Mouse (Mus musculus) kidney, embryonic 14.5 days (tissue): Measurements from ENCODE around the gene Rbm19. TPM values are rescaled to one million over a fixed set of nuclear protein-coding genes. Genes with fewer than 3 reads are reported as not detected.
A peak's percentile ranks its signal among the peaks of the same experiment; 100 is the strongest.

ENCODE experiments used
- ATAC-seq: fragments of 200-750 bp; cut with Nextera tagmentation; 2 replicates; pipeline ENCODE4 v1.8.0; 2017; ENCODE audit warnings: moderate number of reproducible peaks, mild to moderate bottlenecking, moderate TSS enrichment, moderate library complexity; ENCODE audit not compliant: low FRiP score, low TSS enrichment
- H3K27ac ChIP-seq: fragments of 300-500 bp; sonication (generic); 2 replicates; pipeline ENCODE4 v1.5.1; 2014; ENCODE audit warnings: low read depth, mild to moderate bottlenecking, low read length, moderate library complexity, mixed read lengths
- H3K27me3 ChIP-seq: fragments of 300-500 bp; sonication (generic); 2 replicates; pipeline ENCODE4 v1.6.1; 2014; ENCODE audit warnings: mild to moderate bottlenecking, low read length; ENCODE audit not compliant: control insufficient read depth, insufficient read depth
- H3K36me3 ChIP-seq: fragments of 300-500 bp; sonication (generic); 2 replicates; pipeline ENCODE4 v1.6.1; 2014; ENCODE audit warnings: low read length, mixed read lengths; ENCODE audit not compliant: control insufficient read depth, insufficient read depth
- H3K4me1 ChIP-seq: fragments of 300-500 bp; sonication (generic); 2 replicates; pipeline ENCODE4 v1.6.1; 2014; ENCODE audit warnings: low read length, mixed read lengths; ENCODE audit not compliant: control insufficient read depth, insufficient read depth
- H3K4me2 ChIP-seq: fragments of 300-500 bp; sonication (generic); replicated peaks from 2 replicates; pipeline ENCODE4 v1.6.1; 2014; ENCODE audit warnings: low read depth, mild to moderate bottlenecking, low read length
- H3K4me3 ChIP-seq: fragments of 300-500 bp; sonication (generic); 2 replicates; pipeline ENCODE4 v1.5.1; 2014; ENCODE audit warnings: mild to moderate bottlenecking, low read length
- H3K9ac ChIP-seq: fragments of 300-500 bp; sonication (generic); 2 replicates; pipeline ENCODE4 v1.6.1; 2014; ENCODE audit warnings: low read depth, mild to moderate bottlenecking, low read length, moderate library complexity
- H3K9me3 ChIP-seq: fragments of 300-500 bp; sonication (generic); 2 replicates; pipeline ENCODE4 v1.6.1; 2016; ENCODE audit warnings: low read length; ENCODE audit not compliant: control insufficient read depth
- WGBS: fragments of 180-500 bp; shearing (Covaris S2); extraction: QIAGEN DNeasy Blood & Tissue Kit; methylation state at CpG from one replicate; pipeline ENCODE4 v1.1.7; 2014; 5-methylcytosine and 5-hydroxymethylcytosine counted together
- polyA plus RNA-seq: library from polyadenylated mRNA; unstranded; fragments of >200 nt; fragmentation: Nextera tagmentation; extraction: Ambion mirVana; gene quantifications from 2 replicates; pipeline ENCODE4 v1.2.1, GENCODE M21; 2014

Gene Rbm19
- polyA plus RNA-seq: 17.9 and 20.9 TPM in 2 replicates

DNA sequence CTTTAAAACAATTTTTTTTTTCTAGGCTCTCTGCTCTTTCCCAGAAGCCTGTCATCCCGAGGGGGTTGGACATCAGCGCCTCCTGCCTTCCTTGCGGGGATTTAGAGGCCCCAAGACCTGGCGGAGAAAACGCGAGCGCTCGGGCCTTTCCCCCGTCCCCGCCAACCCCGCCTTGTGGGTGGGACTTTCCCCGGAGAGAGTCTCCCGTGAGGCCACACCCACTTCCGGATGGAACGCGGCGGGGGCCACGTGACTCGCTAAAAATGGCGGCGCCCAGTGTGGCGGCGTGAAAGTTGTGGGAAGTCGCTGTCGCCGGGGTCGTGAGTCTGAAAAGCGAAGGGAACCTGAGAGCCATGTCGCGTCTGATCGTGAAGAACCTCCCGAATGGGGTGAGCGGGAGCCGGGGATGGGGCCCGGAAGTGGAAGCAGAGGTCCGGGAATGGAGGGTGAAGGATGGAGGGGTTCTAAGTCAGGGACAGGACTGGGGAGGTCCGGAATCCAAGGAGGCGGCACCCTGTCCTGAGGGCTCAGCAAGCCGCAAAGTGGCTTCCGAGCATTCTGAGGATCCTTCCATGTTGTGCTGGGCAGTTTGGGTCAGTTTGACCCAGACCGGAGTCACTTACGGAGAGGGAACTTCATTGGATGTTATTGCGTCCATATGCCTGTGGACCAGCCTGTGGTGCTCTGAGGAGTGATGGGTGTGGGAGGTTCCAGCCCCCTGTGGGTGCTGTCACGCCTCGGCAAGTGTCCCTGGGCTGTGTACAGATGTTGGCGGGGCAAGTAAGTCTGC, at the start of gene Rbm19:
TSS of gene Rbm19 (plus strand) at position 205 of the 790 bp plus-strand sequence.
- under 1% methylated on average over 46 of the region's 46 CpGs for WGBS
- peak within 1 kb of the TSS; percentile 92 for H3K4me3 ChIP-seq
- H3K4me2 ChIP-seq: peak within 1 kb of the TSS; percentile 87
- ATAC-seq: peak; percentile 91
- no peaks in the 10 kb centered on the region for H3K4me1 ChIP-seq
- 0 out of 2 replicates have a peak within 1 kb of the TSS, but pooled peaks have one; percentile 11 for H3K27ac ChIP-seq
- H3K36me3 ChIP-seq: peaks cover 29% of the 10 kb centered on the region
- peak within 1 kb of the TSS; percentile 66 for H3K9ac ChIP-seq
- no peaks in the 10 kb centered on the region for H3K9me3 ChIP-seq
- no peaks in the 10 kb centered on the region for H3K27me3 ChIP-seq

DNA sequence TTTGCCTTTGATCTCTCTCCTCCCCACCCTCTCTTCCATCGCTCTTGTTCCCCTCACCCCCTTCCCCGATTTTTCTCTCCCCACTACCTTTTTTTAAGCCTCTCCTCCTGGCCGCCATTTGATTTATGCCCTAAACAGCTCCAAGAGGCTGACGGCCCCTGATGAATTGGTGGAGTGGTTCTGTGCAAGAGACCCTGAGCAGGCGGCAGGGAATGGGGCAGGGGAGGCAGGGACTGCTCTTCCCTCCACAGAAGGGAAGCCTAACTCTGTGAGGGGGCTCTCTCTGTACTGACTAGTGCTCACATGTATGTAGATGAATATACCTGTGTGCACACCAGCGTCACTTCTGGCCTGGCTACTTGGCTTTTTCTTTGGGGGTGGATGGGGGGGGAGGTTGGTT, 49.0 kb upstream of the Rbm19 start:
- Histone ChIP-seq H3K27ac (no peak overlapping the region), H3K36me3 (no peaks in the 10 kb centered on the region), H3K27me3 (no peaks in the 10 kb centered on the region), H3K4me2 (no peak overlapping the region), H3K4me1 (peaks cover 5% of the 10 kb centered on the region; the same call in 1 of the 2 replicates), H3K4me3 (no peak overlapping the region), H3K9ac (no peak overlapping the region; the same call in 1 of the 2 replicates), H3K9me3 (no peaks in the 10 kb centered on the region)
- ATAC-seq: no peak
- 12% methylated on average over 6 of the region's 6 CpGs for WGBS

DNA sequence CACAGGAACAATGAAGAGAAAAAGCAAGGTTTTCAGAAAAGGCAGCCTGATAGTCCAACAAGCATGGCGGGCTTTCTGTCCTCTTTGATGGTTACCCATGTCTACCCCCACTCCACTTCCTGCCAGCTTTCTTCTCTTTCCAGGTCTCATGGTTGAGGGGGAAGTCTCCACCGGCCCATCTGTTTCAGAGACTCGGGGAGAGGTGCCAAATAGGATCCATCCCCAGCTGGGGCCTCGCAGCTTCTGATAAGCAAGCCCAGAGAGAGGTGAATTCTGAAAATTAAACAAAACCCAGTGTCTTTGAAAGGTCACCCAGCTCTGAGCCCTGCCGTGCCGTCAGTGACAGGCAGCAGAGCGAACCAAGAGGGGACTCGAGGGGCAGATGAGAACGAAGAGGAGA, 42.2 kb upstream of the Rbm19 start:
- Histone ChIP-seq H3K27me3 (no peaks in the 10 kb centered on the region; the same call in 1 of the 2 replicates), H3K36me3 (no peaks in the 10 kb centered on the region), H3K4me2 (no peak overlapping the region), H3K4me1 (no peaks in the 10 kb centered on the region), H3K9me3 (no peaks in the 10 kb centered on the region), H3K4me3 (no peak overlapping the region), H3K9ac (no peak overlapping the region), H3K27ac (no peak overlapping the region)
- WGBS: 69% methylated on average over 9 of the region's 9 CpGs
- ATAC-seq: no peak

DNA sequence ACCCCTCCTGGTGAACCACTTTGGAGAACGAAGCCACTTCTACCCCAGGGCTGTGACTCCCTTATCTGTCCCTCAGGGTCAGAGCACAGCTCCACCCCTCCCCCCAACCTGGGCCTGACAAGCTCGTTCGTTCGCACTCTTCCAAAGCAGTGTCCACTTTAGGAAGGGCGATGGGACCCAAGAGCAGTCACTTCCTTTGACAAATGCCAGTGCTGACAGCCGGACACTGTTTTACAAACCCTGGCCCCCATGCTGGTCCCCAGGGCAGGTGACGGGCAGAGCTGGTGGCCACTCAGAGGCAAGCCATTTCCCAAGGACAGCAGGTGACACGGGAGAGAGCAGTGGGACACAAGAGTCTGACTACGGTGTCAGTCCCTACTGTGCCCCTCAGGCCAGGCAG, 36.2 kb upstream of the Rbm19 start:
- H3K27ac ChIP-seq: no peak overlapping the region
- 61% methylated on average over 9 of the region's 9 CpGs for WGBS
- peaks cover 7% of the 10 kb centered on the region for H3K27me3 ChIP-seq
- H3K9ac ChIP-seq: no peak overlapping the region
- no peak for ATAC-seq
- no peaks in the 10 kb centered on the region for H3K36me3 ChIP-seq
- no peak overlapping the region for H3K4me2 ChIP-seq
- H3K4me3 ChIP-seq: no peak overlapping the region
- H3K9me3 ChIP-seq: no peaks in the 10 kb centered on the region
- H3K4me1 ChIP-seq: no peaks in the 10 kb centered on the region

DNA sequence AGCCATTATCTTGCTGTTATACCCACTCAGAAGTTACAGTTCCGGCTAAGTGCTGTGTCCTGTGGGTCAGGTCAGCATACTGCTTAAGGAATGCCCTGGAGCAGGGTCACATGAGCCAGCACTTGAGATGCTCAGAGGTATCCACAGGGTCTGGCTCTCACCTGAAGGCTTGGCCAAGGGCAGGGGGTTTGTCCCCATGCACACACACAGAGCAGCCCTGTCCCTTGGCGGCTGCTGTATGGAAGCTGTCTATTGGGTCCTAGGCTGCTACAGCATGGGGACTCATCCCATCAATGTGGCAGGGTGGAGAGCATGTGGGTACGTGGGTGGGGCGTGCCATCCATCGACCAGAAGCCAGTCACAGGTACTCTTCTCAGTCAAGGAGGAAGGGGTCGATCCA, 35.8 kb upstream of the Rbm19 start:
- H3K4me1 ChIP-seq: no peaks in the 10 kb centered on the region
- no peak overlapping the region for H3K9ac ChIP-seq
- H3K4me3 ChIP-seq: no peak overlapping the region
- WGBS: 86% methylated on average over 6 of the region's 6 CpGs
- H3K27me3 ChIP-seq: peaks cover 7% of the 10 kb centered on the region
- H3K36me3 ChIP-seq: no peaks in the 10 kb centered on the region
- no peaks in the 10 kb centered on the region for H3K9me3 ChIP-seq
- no peak overlapping the region for H3K4me2 ChIP-seq
- H3K27ac ChIP-seq: no peak overlapping the region
- ATAC-seq: no peak

DNA sequence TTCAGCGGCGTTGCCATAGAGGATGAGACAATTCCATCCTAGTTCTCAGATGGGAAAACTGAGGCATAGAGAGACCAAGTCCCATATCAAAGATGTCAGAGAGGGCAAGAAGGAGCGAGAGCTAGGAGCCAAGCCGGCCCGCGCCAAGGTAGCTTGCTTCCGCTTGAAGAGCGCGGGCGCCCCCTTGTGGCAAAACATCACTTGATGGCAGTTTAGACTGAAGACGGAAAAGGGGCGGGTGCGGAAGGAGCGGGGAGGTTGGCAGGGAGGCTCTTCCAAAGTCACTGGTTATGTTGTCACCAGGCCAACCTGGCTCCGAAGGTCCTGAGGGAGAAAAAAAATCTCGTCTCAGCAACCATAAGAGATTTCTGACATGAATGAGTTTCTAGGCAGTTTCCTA, 27.7 kb upstream of the Rbm19 start:
- no peak overlapping the region for H3K9ac ChIP-seq
- peak; percentile 49; the same call in 1 of the 2 replicates for ATAC-seq
- H3K27ac ChIP-seq: no peak overlapping the region
- H3K4me3 ChIP-seq: no peak overlapping the region
- no peaks in the 10 kb centered on the region for H3K9me3 ChIP-seq
- H3K4me2 ChIP-seq: no peak overlapping the region
- H3K4me1 ChIP-seq: no peaks in the 10 kb centered on the region
- WGBS: 2% methylated on average over 16 of the region's 16 CpGs
- peaks cover 25% of the 10 kb centered on the region for H3K27me3 ChIP-seq
- H3K36me3 ChIP-seq: no peaks in the 10 kb centered on the region

DNA sequence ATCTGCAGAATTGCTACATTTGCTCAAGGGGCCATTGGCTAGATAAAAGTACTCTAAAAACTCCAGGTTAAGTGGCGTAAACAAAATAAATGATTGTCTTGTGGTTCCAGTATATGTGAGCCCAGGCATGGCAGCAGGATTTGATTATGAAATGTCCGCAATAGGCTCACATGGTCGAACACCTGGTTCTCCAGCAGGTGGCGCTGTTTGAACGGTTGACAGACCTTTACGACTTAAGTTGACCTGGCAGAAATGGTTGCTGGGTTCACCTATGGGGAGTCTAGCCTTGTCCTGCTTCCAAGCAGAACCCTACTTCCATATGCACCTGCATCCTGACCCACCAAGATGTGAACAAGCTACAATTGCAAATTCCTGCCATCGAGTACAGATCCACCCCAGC, 21.7 kb upstream of the Rbm19 start:
- Histone ChIP-seq H3K4me1 (no peaks in the 10 kb centered on the region), H3K27ac (no peak overlapping the region), H3K9ac (no peak overlapping the region), H3K27me3 (peaks cover 13% of the 10 kb centered on the region), H3K4me3 (no peak overlapping the region), H3K36me3 (no peaks in the 10 kb centered on the region), H3K4me2 (no peak overlapping the region), H3K9me3 (no peaks in the 10 kb centered on the region)
- no peak for ATAC-seq
- WGBS: 56% methylated on average over 7 of the region's 7 CpGs

DNA sequence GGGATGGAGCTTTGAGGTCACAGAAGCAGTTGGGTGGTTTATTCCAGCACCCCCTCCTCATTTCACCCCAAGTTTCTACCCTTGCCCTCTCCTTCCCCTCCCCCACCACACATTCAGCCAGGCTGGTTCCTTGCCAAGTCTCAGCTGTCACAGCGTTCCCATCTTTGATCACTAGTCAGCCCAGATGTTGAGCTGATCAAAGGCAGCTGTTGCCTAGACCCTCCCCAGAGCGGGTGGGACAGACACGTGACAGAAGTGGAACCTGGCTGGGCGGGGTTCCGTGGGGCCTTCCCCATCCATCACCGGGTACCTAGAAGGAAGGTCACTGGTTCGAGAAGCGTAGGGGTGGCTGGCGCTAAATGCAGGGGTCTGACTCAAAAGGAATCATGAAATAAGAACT, 19.2 kb upstream of the Rbm19 start:
- no peak overlapping the region for H3K9ac ChIP-seq
- H3K4me1 ChIP-seq: no peaks in the 10 kb centered on the region
- H3K4me2 ChIP-seq: no peak overlapping the region
- ATAC-seq: no peak
- H3K9me3 ChIP-seq: no peaks in the 10 kb centered on the region
- H3K27ac ChIP-seq: no peak overlapping the region
- WGBS: 39% methylated on average over 9 of the region's 9 CpGs
- H3K27me3 ChIP-seq: no peaks in the 10 kb centered on the region
- no peaks in the 10 kb centered on the region for H3K36me3 ChIP-seq
- no peak overlapping the region for H3K4me3 ChIP-seq

DNA sequence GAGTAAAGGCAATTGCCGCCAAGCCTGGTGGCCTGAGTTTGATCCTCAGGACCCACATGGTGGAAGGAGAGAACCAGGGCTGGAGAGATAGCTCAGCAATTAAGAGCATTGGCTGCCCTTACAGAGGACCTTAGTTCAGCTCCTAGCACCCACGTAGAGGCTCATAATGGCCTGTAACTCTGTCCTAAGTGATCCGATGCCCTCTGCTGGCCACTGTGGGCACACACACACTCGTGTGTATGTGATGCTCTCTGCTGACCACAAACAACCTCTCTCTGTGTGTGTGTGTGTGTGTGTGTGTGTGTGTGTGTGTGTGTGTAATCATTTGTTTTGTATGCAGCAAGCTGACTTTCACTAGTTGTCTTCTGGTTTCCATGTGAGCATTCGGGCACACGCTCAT, 15.5 kb upstream of the Rbm19 start:
- Histone ChIP-seq H3K27me3 (peaks cover 3% of the 10 kb centered on the region; the same call in 1 of the 2 replicates), H3K4me1 (no peaks in the 10 kb centered on the region), H3K4me2 (no peak overlapping the region), H3K4me3 (no peak overlapping the region), H3K27ac (no peak overlapping the region), H3K9ac (no peak overlapping the region), H3K36me3 (no peaks in the 10 kb centered on the region), H3K9me3 (no peaks in the 10 kb centered on the region)
- no peak for ATAC-seq
- WGBS: 86% methylated on average over 6 of the region's 6 CpGs
